Mouse (Mus musculus) megakaryocyte progenitor cell, adult 5-6 weeks (primary cell): ENCODE data around the gene Gm4847. TPM values are rescaled to one million over a fixed set of nuclear protein-coding genes. Genes with fewer than 3 reads are reported as not detected.

Experiments used
- ATAC-seq: replicated peaks from 2 replicates; pipeline ENCODE4 v1.8.0; 2016; ENCODE audit warnings: mild to moderate bottlenecking, moderate TSS enrichment, inconsistent platforms; ENCODE audit not compliant: poor library complexity
- total RNA-seq, 2 experiments: library from RNA; stranded (forward) in 1 of 2; stranded (reverse) in 1 of 2; fragments of 157-497, 149-512 nt in 1 of 2; fragments of 200-1000 nt in 1 of 2; gene quantifications; 2 replicates each; pipeline versions ENCODE4 v1.2.3 to v1.2.4; 2015 to 2017

The Gm4847 gene
- total RNA-seq (2015) (not detected in 2 replicates), total RNA-seq (2017) (not detected in 2 replicates)

DNA sequence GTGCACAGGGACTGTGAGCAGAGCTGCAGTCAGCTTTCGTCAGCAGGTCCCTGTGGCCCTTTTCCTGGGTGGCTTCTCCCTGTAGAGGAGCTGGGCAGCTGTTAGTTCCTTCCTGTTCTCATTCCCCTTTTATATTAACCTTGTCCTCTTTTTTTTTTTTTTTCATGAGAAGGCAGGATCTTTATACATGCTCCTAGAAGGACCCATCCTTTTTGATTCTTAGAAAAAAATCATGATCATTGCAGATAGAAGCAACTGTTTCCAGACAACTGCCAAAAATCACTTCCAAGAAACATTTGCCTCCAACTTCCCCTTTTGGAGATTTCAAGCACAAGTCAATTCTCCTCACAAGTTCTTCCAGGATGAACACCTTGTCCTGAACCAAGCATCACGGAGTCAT lies at the start of gene Gm4847:
Gene Gm4847, minus strand, starts transcription at position 101 of the 400 bp plus-strand sequence.
- no peak for ATAC-seq

GRCm38 (mm10) chr1:166681745-166682144 lies 34.3 kb upstream of the Gm4847 start, which contains the start of gene Fmo9:
Gene Fmo9, minus strand, starts transcription at chr1:166681845.
- no peak for ATAC-seq

- no peak for ATAC-seq
These were observed 21.8 kb upstream of the Gm4847 start for GRCm38 (mm10) chr1:166669264-166669663.

DNA sequence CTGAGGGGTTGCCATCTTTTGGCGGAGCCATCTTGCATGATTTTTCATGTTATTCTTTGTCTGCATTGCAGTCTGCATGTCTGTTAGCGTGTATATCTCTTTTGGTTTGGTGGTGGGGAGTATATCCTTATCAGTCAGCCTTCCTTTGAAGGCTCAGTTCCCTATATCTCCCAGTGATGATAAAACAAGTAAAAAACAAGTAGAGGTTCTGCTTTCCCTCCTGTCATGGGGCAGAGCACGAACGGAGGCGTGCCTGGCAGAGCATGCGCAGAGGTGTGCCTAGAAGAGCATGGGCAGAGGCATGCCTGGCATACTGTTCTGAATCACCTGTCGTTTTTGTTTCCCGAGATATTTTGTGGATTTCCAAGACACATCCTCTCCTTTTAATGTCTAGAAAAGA lies 13.3 kb upstream of the Gm4847 start:
- ATAC-seq, result no peak

Other genes starting within 250 kb of the Gm4847 start
- 7.8 and 8.5 TPM in 2 replicates for gene Pogk, start 237.8 kb downstream of the Gm4847 start, total RNA-seq (2015)
- gene Pogk, start 237.8 kb downstream of the Gm4847 start, total RNA-seq (2017), result 7.0 and 8.9 TPM in 2 replicates
- not detected in 2 replicates for gene Gm4846, start 150.1 kb downstream of the Gm4847 start, total RNA-seq (2015)
- not detected in 2 replicates for gene Gm4846, start 150.1 kb downstream of the Gm4847 start, total RNA-seq (2017)
- not detected in 2 replicates for gene Fmo9, start 34.2 kb upstream of the Gm4847 start, total RNA-seq (2015)
- gene Fmo9, start 34.2 kb upstream of the Gm4847 start, total RNA-seq (2017), result not detected in 2 replicates